Mouse (Mus musculus) intestine, embryonic 15.5 days (tissue): ENCODE data around the gene Mios. TPM values are rescaled to one million over a fixed set of nuclear protein-coding genes. Genes with fewer than 3 reads are reported as not detected.

Experiments used
- ATAC-seq: fragments of 200-750 bp; cut with Nextera tagmentation; 2 replicates; pipeline ENCODE4 v1.8.0; 2017; ENCODE audit warnings: moderate TSS enrichment, moderate library complexity
- H3K27ac ChIP-seq: fragments of 300-500 bp; sonication (generic); 2 replicates; pipeline ENCODE4 v1.5.1; 2015; ENCODE audit warnings: mild to moderate bottlenecking, inconsistent platforms
- H3K27me3 ChIP-seq: fragments of 300-500 bp; sonication (generic); replicated peaks from 2 replicates; pipeline ENCODE4 v1.6.1; 2015; ENCODE audit warnings: inconsistent platforms
- H3K36me3 ChIP-seq: fragments of 300-500 bp; sonication (generic); 2 replicates; pipeline ENCODE4 v1.6.1; 2015; ENCODE audit warnings: inconsistent platforms
- H3K4me1 ChIP-seq: fragments of 300-500 bp; sonication (generic); replicated peaks from 2 replicates; pipeline ENCODE4 v1.6.1; 2015; ENCODE audit warnings: inconsistent platforms
- H3K4me2 ChIP-seq: fragments of 300-500 bp; sonication (generic); replicated peaks from 2 replicates; pipeline ENCODE4 v1.6.1; 2015; ENCODE audit warnings: mild to moderate bottlenecking, inconsistent platforms
- H3K4me3 ChIP-seq: fragments of 300-500 bp; sonication (generic); replicated peaks from 2 replicates; pipeline ENCODE4 v1.5.1; 2015; ENCODE audit warnings: inconsistent platforms
- H3K9ac ChIP-seq: fragments of 300-500 bp; sonication (generic); 2 replicates; pipeline ENCODE4 v1.6.1; 2015; ENCODE audit warnings: inconsistent platforms
- H3K9me3 ChIP-seq: fragments of 300-500 bp; sonication (generic); 2 replicates; pipeline ENCODE4 v1.6.1; 2016; ENCODE audit warnings: inconsistent platforms
- WGBS: fragments of 180-500 bp; shearing (Covaris S2); methylation state at CpG from one replicate; pipeline ENCODE4 v1.1.7; 2015; 5-methylcytosine and 5-hydroxymethylcytosine counted together
- polyA plus RNA-seq: library from polyadenylated mRNA; unstranded; fragments of >200 nt; fragmentation: Nextera tagmentation; extraction: Ambion mirVana; gene quantifications from 2 replicates; pipeline ENCODE4 v1.2.1, GENCODE M21; 2015

The Mios gene
- polyA plus RNA-seq, 1 experiment from 2014 or later: 22.6 TPM

DNA sequence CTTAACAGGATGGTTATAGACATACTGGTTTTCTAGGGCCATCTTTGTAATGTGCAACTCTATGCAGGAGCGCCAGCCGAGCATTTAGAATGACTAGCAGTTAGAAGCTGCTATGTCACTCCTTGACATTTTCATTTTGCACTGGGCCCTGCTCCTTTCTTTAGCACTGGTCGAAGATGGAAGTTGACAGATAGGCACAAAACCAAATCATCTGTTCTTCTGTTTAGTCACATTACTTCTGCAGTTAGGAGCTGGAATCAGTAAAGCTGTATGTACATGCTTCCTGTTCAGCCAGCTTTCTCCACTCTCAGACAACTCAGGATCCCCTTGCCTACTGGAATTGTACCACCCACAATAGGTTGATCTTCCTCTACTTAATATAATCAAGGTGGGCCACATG, 1.6 kb downstream of the Mios start:
- Histone ChIP-seq H3K4me3 (no peak overlapping the region), H3K4me1 (no peaks in the 10 kb centered on the region), H3K4me2 (peak overlapping the region; percentile 53), H3K27me3 (no peaks in the 10 kb centered on the region), H3K9ac (no peak overlapping the region), H3K36me3 (0 out of 2 replicates have a peak, but pooled peaks cover 3% of the 10 kb centered on the region), H3K9me3 (no peaks in the 10 kb centered on the region), H3K27ac (no peak overlapping the region)
- 91% methylated on average over 3 of the region's 3 CpGs for WGBS
- ATAC-seq: no peak

- WGBS: 71% methylated on average over 3 of the region's 3 CpGs
- H3K4me2 ChIP-seq: no peak overlapping the region
- ATAC-seq: no peak
These were observed 18.0 kb downstream of the Mios start for GRCm38 (mm10) chr6:8227035-8227434.

DNA sequence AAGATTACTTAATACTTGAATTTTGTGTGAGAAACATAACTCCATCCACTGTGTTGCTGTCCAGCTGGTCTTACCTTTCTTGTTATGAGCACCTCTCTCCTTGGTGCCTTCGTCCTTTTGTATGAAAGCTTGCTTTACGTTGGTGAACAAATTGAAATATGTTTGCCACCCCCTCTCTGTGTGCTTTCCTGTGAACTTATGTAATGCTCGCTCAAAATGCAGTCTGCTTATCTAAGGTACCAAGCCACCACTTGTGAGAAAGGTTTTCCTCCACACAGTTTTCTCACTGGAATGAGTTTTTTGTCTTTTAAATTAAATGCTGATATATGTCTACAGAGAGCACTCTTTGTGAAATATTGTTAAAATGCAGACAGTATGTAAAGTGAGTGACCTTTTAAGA, 19.6 kb downstream of the Mios start:
- no peak for ATAC-seq
- H3K9ac ChIP-seq: no peak overlapping the region
- H3K27me3 ChIP-seq: no peaks in the 10 kb centered on the region
- H3K27ac ChIP-seq: no peak overlapping the region
- H3K9me3 ChIP-seq: no peaks in the 10 kb centered on the region
- no peak overlapping the region for H3K4me3 ChIP-seq
- no peaks in the 10 kb centered on the region for H3K4me1 ChIP-seq
- no peak overlapping the region for H3K4me2 ChIP-seq
- 93% methylated on average over 3 of the region's 3 CpGs for WGBS
- peaks cover 5% of the 10 kb centered on the region; the same call in 1 of the 2 replicates for H3K36me3 ChIP-seq

More at GRCm38 (mm10) chr6:8227035-8227434, 18.0 kb downstream of the Mios start:
- Histone ChIP-seq H3K9me3 (no peaks in the 10 kb centered on the region), H3K27ac (no peak overlapping the region), H3K36me3 (no peaks in the 10 kb centered on the region; the same call in 1 of the 2 replicates), H3K4me1 (no peaks in the 10 kb centered on the region), H3K27me3 (no peaks in the 10 kb centered on the region), H3K9ac (no peak overlapping the region), H3K4me3 (no peak overlapping the region)

DNA sequence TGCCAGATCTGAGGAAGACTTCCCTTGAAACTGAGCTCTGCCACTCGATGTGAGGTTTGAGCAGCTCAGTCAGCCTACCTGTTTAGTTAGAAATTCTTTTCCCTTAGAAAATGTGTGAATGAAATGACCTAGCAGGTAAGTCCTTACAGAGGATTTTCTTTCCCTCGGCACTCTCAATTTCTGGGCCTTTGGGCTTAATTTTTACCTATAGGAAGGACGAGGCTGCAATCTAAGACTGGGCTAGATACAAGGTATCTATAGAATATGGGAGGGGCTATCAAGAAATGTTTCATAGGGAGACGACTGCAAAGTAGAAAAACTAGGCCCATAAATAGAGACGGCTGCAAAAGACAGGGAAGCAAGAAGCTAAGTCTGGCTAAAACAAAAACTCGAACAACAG, 49.3 kb downstream of the Mios start:
- ATAC-seq: no peak
- H3K4me1 ChIP-seq: no peaks in the 10 kb centered on the region
- H3K4me3 ChIP-seq: peak overlapping the region; percentile 83
- H3K27ac ChIP-seq: peak overlapping the region; percentile 73; the same call in 1 of the 2 replicates
- WGBS: 7% methylated on average over 6 of the region's 6 CpGs
- peaks cover 3% of the 10 kb centered on the region; the same call in 1 of the 2 replicates for H3K36me3 ChIP-seq
- H3K9ac ChIP-seq: peak overlapping the region; percentile 78
- peak overlapping the region; percentile 64 for H3K4me2 ChIP-seq
- H3K27me3 ChIP-seq: no peaks in the 10 kb centered on the region
- no peaks in the 10 kb centered on the region for H3K9me3 ChIP-seq

GRCm38 (mm10) chr6:8259004-8259666, 50.1 kb downstream of the Mios start, which contains the start of the genes Rpa3, Umad1 and Gm45062:
Gene Rpa3, minus strand, starts transcription at chr6:8259173.
Gene Umad1, plus strand, starts transcription at chr6:8259288.
Gene Gm45062, plus strand, starts transcription at chr6:8259450.
- under 1% methylated on average over 64 of the region's 64 CpGs for WGBS
- H3K9me3 ChIP-seq: no peaks in the 10 kb centered on the region
- H3K27ac ChIP-seq: peak within 1 kb of the TSS; percentile 79
- peak within 1 kb of the TSS; percentile 78 for H3K9ac ChIP-seq
- peak within 1 kb of the TSS; percentile 85 for H3K4me2 ChIP-seq
- peak; percentile 100 for ATAC-seq
- peak within 1 kb of the TSS; percentile 83 for H3K4me3 ChIP-seq
- H3K27me3 ChIP-seq: no peaks in the 10 kb centered on the region
- no peaks in the 10 kb centered on the region for H3K36me3 ChIP-seq
- H3K4me1 ChIP-seq: no peaks in the 10 kb centered on the region

GRCm38 (mm10) chr6:8259667-8260044, 50.6 kb downstream of the Mios start:
- no peak for ATAC-seq
- Histone ChIP-seq H3K4me2 (peak overlapping the region; percentile 85), H3K27me3 (no peaks in the 10 kb centered on the region), H3K9me3 (no peaks in the 10 kb centered on the region), H3K9ac (peak overlapping the region; percentile 72), H3K36me3 (no peaks in the 10 kb centered on the region), H3K4me1 (no peaks in the 10 kb centered on the region), H3K4me3 (peak overlapping the region; percentile 83), H3K27ac (peak overlapping the region; percentile 79)
- 0% methylated on average over 8 of the region's 8 CpGs for WGBS

- H3K9me3 ChIP-seq: no peaks in the 10 kb centered on the region
- H3K9ac ChIP-seq: no peak overlapping the region
- no peaks in the 10 kb centered on the region for H3K27me3 ChIP-seq
- WGBS: 78% methylated on average over 3 of the region's 3 CpGs
- ATAC-seq: peak; percentile 61
- no peaks in the 10 kb centered on the region for H3K4me1 ChIP-seq
- no peak overlapping the region for H3K4me2 ChIP-seq
- no peaks in the 10 kb centered on the region for H3K36me3 ChIP-seq
- H3K27ac ChIP-seq: no peak overlapping the region
- no peak overlapping the region for H3K4me3 ChIP-seq
These were observed 62.0 kb downstream of the Mios start for GRCm38 (mm10) chr6:8271047-8271446.

GRCm38 (mm10) chr6:8274387-8275054, 65.5 kb downstream of the Mios start:
- Histone ChIP-seq H3K4me1 (no peaks in the 10 kb centered on the region), H3K4me2 (no peak overlapping the region), H3K9ac (no peak overlapping the region), H3K4me3 (no peak overlapping the region), H3K27me3 (no peaks in the 10 kb centered on the region), H3K27ac (no peak overlapping the region), H3K9me3 (no peaks in the 10 kb centered on the region), H3K36me3 (no peaks in the 10 kb centered on the region)
- WGBS: 38% methylated on average over 6 of the region's 6 CpGs
- ATAC-seq: no peak

GRCm38 (mm10) chr6:8275098-8275497, 66.1 kb downstream of the Mios start:
- Histone ChIP-seq H3K4me3 (no peak overlapping the region), H3K27me3 (no peaks in the 10 kb centered on the region), H3K9me3 (no peaks in the 10 kb centered on the region), H3K4me2 (no peak overlapping the region), H3K9ac (no peak overlapping the region), H3K27ac (no peak overlapping the region), H3K36me3 (no peaks in the 10 kb centered on the region), H3K4me1 (no peaks in the 10 kb centered on the region)
- WGBS: 24% methylated on average over 1 of the region's 1 CpGs
- ATAC-seq: no peak

DNA sequence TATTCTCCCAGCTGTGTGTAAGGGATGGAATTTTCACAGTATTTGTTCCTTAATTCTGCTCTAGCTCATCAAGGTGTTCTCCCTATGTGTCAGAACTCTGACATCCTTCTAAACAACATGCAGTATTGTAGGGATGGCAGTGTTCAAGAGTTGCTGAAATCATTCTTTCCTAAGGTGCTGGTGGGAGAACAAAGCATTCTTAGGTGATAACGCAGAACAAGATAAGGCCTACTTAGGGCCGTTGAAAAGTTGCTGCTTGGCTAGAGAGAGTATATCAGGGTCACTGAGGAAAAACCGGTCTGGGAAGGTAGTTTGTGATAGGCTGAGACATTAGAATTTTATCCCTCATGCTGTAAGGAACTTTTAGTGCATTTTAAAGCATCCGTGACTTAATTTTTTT, 67.4 kb downstream of the Mios start:
- H3K4me1 ChIP-seq: no peaks in the 10 kb centered on the region
- no peaks in the 10 kb centered on the region for H3K9me3 ChIP-seq
- peak; percentile 39; the same call in 1 of the 2 replicates for ATAC-seq
- no peak overlapping the region for H3K27ac ChIP-seq
- no peaks in the 10 kb centered on the region for H3K27me3 ChIP-seq
- 54% methylated on average over 4 of the region's 4 CpGs for WGBS
- H3K9ac ChIP-seq: no peak overlapping the region
- H3K4me3 ChIP-seq: no peak overlapping the region
- H3K36me3 ChIP-seq: no peaks in the 10 kb centered on the region
- H3K4me2 ChIP-seq: no peak overlapping the region

- no peak for ATAC-seq
- no peaks in the 10 kb centered on the region for H3K36me3 ChIP-seq
- no peak overlapping the region for H3K9ac ChIP-seq
- H3K27ac ChIP-seq: no peak overlapping the region
- H3K27me3 ChIP-seq: no peaks in the 10 kb centered on the region
- H3K4me2 ChIP-seq: no peak overlapping the region
- no peaks in the 10 kb centered on the region for H3K4me1 ChIP-seq
- no peaks in the 10 kb centered on the region for H3K9me3 ChIP-seq
- H3K4me3 ChIP-seq: no peak overlapping the region
- WGBS: 73% methylated on average over 5 of the region's 5 CpGs
These were observed 69.5 kb downstream of the Mios start for GRCm38 (mm10) chr6:8278426-8279002.

- no peak overlapping the region for H3K9ac ChIP-seq
- H3K4me1 ChIP-seq: no peaks in the 10 kb centered on the region
- no peaks in the 10 kb centered on the region for H3K9me3 ChIP-seq
- H3K27me3 ChIP-seq: no peaks in the 10 kb centered on the region
- H3K4me3 ChIP-seq: no peak overlapping the region
- no peaks in the 10 kb centered on the region for H3K36me3 ChIP-seq
- H3K4me2 ChIP-seq: no peak overlapping the region
- no peak for ATAC-seq
- H3K27ac ChIP-seq: no peak overlapping the region
- WGBS: 83% methylated on average over 4 of the region's 4 CpGs
These were observed 74.2 kb downstream of the Mios start for GRCm38 (mm10) chr6:8283255-8283654.
